Mouse (Mus musculus) heart, embryonic 10.5 days (tissue): ENCODE data around the gene Rsph14. TPM values are rescaled to one million over a fixed set of nuclear protein-coding genes. Genes with fewer than 3 reads are reported as not detected.

ENCODE experiments used
- DNase-seq: peaks from one replicate; pipeline ENCODE4 v3.0.0-alpha.2; 2017; ENCODE audit warnings: low spot score
- H3K27ac ChIP-seq: fragments of 300-500 bp; sonication (generic); 2 replicates; pipeline ENCODE4 v1.5.1; 2016; ENCODE audit warnings: mild to moderate bottlenecking
- H3K27me3 ChIP-seq: fragments of 300-500 bp; sonication (generic); 2 replicates; pipeline ENCODE4 v1.6.1; 2016; ENCODE audit warnings: mild to moderate bottlenecking; ENCODE audit not compliant: poor library complexity, insufficient read depth, severe bottlenecking
- H3K36me3 ChIP-seq: fragments of 300-500 bp; sonication (generic); 2 replicates; pipeline ENCODE4 v1.6.1; 2016; ENCODE audit warnings: mild to moderate bottlenecking, moderate library complexity
- H3K4me1 ChIP-seq: fragments of 300-500 bp; sonication (generic); 2 replicates; pipeline ENCODE4 v1.6.1; 2016; ENCODE audit warnings: mild to moderate bottlenecking
- H3K4me3 ChIP-seq: fragments of 300-500 bp; sonication (generic); 2 replicates; pipeline ENCODE4 v1.5.1; 2016; ENCODE audit warnings: mild to moderate bottlenecking, moderate library complexity
- H3K9me3 ChIP-seq: fragments of 300-500 bp; sonication (generic); 2 replicates; pipeline ENCODE4 v1.6.1; 2016; ENCODE audit warnings: mild to moderate bottlenecking, moderate library complexity
- WGBS: fragments of 180-500 bp; shearing (Covaris S2); methylation state at CpG from one replicate; pipeline ENCODE4 v1.1.7; 2016; 5-methylcytosine and 5-hydroxymethylcytosine counted together
- polyA plus RNA-seq: library from polyadenylated mRNA; unstranded; fragments of >200 nt; fragmentation: Nextera tagmentation; extraction: Ambion mirVana; gene quantifications from 2 replicates; pipeline ENCODE4 v1.2.1, GENCODE M21; 2016

Rsph14 gene
- polyA plus RNA-seq, 1 experiment from 2014 or later = not detected

DNA sequence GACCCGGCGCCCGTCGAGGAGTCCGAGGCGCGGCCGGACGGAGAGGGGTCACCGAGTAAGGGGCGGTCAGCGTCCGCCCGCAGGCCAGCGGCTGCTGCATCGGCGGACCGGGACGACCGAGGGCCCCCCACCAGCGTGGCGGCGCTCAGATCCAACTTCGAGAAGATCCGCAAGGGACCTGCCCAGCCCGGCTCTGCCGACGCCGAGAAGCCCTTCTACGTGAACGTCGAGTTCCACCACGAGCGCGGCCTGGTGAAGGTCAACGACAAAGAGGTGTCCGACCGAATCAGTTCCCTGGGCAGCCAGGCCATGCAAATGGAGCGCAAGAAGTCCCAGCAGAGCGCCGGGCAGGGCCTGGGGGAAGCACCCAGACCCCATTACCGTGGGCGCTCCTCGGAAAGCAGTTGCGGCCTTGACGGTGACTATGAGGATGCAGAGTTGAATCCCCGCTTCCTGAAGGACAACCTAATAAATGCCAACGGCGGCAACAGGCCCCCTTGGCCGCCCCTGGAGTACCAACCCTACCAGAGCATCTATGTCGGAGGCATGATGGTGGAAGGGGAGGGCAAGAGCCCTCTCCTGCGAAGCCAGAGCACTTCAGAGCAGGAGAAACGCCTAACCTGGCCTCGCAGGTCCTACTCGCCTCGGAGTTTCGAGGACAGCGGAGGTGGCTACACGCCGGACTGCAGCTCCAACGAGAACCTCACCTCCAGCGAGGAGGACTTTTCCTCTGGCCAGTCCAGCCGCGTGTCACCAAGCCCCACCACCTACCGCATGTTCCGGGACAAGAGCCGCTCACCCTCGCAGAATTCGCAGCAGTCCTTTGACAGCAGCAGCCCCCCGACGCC lies 29.2 kb upstream of the Rsph14 start:
- Histone ChIP-seq H3K27ac (peak overlapping the region; percentile 91), H3K4me1 (peaks cover 48% of the 10 kb centered on the region)
- WGBS = 2% methylated on average over 71 of the region's 71 CpGs

DNA sequence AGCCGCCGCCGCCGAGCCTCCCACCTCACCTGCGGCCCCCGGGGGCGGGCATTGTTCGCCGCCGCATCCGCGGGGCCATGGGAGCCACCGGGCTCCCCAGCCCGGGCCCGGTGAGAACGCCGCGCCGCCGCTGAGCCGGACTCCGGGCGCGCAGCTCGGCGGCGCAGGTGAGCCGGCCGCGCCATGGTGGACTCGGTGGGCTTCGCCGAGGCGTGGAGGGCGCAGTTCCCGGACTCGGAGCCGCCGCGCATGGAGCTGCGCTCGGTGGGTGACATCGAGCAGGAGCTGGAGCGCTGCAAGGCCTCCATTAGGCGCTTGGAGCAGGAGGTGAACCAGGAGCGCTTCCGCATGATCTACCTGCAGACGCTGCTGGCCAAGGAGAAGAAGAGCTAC lies 28.5 kb upstream of the Rsph14 start:
- Histone ChIP-seq H3K4me1 (peaks cover 54% of the 10 kb centered on the region), H3K9me3 (no peaks in the 10 kb centered on the region), H3K4me3 (peak overlapping the region; percentile 91), H3K36me3 (peaks cover 14% of the 10 kb centered on the region; the same call in 1 of the 2 replicates), H3K27ac (peak overlapping the region; percentile 91), H3K27me3 (peaks cover 41% of the 10 kb centered on the region)
- WGBS = under 1% methylated on average over 48 of the region's 48 CpGs
- DNase-seq = no peak

More for the DNA sequence above, 29.2 kb upstream of the Rsph14 start:
- Histone ChIP-seq H3K4me3 (peak overlapping the region; percentile 91), H3K9me3 (no peaks in the 10 kb centered on the region), H3K36me3 (peaks cover 15% of the 10 kb centered on the region; the same call in 1 of the 2 replicates), H3K27me3 (peaks cover 34% of the 10 kb centered on the region)
- DNase-seq = no peak

DNA sequence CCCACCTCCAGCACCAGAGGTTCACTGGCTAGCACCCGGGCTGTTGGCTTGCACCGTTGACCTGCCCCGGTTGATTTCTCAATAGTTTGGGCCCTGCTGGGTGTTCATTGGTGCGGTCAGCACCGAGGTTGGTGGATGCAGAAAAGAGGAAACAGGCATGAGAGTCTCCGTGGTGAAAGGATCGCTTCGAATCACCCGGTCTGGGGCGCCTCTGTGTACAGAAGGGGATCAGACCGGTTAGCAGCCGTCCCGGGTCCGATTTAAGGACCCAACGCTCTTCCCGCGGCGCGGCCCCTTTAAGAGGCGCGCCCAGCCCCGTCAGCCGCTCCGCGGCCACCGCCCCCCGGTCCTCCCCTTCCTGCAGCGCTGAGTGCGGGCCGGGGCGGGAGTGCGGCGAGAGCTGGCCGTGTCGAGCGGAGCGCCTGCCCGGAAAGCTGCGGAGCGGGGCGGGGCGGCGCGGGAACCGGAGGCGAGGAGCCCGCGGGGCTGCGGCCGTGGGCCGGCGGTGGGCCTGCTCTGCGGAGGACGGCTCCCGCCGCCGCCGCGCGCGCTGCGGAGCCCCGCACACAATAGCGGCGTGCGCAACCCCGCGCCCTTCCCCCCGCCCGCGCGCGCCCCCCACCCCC lies 27.9 kb upstream of the Rsph14 start, which contains the start of gene Bcr:
Gene Bcr, plus strand, starts transcription at position 376 of the 626 bp plus-strand sequence.
- peak within 1 kb of the TSS; percentile 91 for H3K4me3 ChIP-seq
- peaks cover 45% of the 10 kb centered on the region for H3K27me3 ChIP-seq
- WGBS = under 1% methylated on average over 66 of the region's 73 CpGs
- peak; percentile 87 for DNase-seq
- peak within 1 kb of the TSS; percentile 91 for H3K27ac ChIP-seq
- H3K4me1 ChIP-seq = peaks cover 54% of the 10 kb centered on the region
- no peaks in the 10 kb centered on the region for H3K9me3 ChIP-seq
- peaks cover 9% of the 10 kb centered on the region; the same call in 1 of the 2 replicates for H3K36me3 ChIP-seq

DNA sequence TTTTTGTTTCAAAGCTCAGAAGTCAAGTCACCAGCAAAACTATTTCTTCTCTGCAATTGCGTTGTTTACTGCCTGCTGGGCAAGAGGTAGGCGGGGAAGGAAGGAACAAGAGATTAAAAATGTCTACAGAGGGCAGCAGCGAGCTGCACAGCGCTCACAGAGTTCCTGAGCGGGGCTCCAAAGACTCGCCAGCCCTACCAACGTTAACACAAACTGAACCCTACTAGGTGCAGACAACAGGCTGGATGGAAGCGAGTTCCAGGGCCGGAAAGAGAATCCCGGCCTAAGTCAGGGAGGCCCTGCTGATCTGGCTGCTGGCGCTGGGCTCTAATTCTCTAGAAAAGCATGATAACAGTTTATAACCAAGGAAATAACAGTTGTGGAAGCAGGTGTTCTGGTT lies 27.0 kb upstream of the Rsph14 start:
- Histone ChIP-seq H3K27ac (0 out of 2 replicates have a peak overlapping the region, but pooled peaks have one; percentile 91), H3K9me3 (no peaks in the 10 kb centered on the region), H3K27me3 (peaks cover 45% of the 10 kb centered on the region), H3K4me1 (peaks cover 58% of the 10 kb centered on the region), H3K36me3 (peaks cover 1% of the 10 kb centered on the region; the same call in 1 of the 2 replicates), H3K4me3 (peak overlapping the region; percentile 91; the same call in 1 of the 2 replicates)
- no peak for DNase-seq
- WGBS = under 1% methylated on average over 11 of the region's 11 CpGs

DNA sequence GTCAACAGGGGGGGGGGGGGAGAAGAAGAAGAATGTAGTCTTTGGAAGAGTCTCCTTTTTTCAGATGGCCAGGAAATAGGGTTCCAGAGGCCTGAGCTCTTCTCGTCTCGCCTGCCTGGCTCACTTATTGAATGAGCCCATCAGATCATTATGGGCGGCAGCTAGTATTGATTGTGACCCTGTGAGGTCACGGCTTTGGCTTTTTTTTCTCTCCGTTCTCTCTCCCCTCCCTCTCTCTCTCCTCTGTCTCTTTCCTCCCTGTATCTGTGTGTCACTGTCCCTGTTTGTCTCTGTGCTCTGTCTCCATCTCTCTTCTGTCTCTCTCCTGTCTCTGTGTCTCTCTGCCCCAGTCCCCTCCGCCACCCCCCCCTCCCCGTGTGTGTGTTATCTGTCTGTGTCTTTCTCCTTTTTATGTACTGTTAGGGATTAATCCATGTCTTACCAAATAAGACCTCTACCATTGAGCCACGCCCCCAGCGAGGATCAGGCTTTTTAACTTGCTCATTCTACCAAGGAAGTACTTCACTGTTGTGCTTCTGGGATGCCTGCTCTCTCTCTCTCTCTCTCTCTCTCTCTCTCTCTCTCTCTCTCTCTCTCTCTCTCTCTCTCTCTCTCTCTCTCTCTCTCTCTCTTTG lies 26.5 kb upstream of the Rsph14 start:
- Histone ChIP-seq H3K4me3 (0 out of 2 replicates have a peak overlapping the region, but pooled peaks have one; percentile 12), H3K36me3 (no peaks in the 10 kb centered on the region), H3K9me3 (no peaks in the 10 kb centered on the region), H3K27ac (0 out of 2 replicates have a peak overlapping the region, but pooled peaks have one; percentile 18), H3K4me1 (peaks cover 60% of the 10 kb centered on the region), H3K27me3 (peaks cover 45% of the 10 kb centered on the region)
- WGBS = 47% methylated on average over 9 of the region's 9 CpGs
- DNase-seq = no peak

DNA sequence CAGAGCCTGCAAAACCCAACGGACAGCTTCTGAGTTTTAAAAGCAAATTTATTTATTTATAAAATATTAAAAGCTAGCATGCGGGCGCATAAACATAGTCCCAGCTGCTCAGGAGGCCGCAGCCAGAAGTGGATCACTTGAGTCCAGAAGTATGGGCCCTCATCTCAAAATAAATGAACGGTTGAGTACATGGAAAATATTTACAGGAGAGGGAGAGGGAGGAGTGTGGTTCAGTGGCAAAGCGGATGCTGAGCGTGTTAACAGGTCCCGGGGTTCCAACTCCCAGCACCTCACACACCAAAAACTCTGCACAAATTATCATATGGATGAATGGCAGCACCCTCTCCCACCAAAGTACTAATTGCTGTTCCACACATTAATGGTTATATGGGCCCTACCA lies 25.9 kb upstream of the Rsph14 start:
- H3K9me3 ChIP-seq = no peaks in the 10 kb centered on the region
- no peak for DNase-seq
- WGBS = 82% methylated on average over 8 of the region's 8 CpGs
- H3K27me3 ChIP-seq = peaks cover 44% of the 10 kb centered on the region
- H3K27ac ChIP-seq = no peak overlapping the region
- H3K36me3 ChIP-seq = no peaks in the 10 kb centered on the region
- H3K4me3 ChIP-seq = no peak overlapping the region
- peaks cover 58% of the 10 kb centered on the region for H3K4me1 ChIP-seq

DNA sequence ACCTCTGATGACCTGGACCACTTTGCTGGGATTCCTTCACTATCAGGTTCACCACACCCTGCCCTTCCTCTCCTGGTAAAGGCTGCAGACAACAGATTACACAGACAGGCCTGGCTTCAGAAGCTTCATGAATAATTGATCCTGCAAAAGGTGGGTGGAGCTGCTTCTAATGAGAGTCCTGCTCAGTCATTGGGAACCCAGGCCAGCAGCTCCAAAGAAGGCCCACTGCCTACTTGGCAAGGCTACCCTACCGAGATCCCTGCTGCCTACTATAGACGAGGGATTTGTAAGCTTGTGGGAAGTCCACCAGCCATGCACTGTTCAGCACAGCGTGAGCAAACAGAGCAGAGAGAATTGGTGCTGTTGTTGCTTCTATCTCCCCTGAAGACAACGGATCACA lies 23.9 kb upstream of the Rsph14 start:
- no peaks in the 10 kb centered on the region for H3K36me3 ChIP-seq
- H3K27ac ChIP-seq = no peak overlapping the region
- no peak overlapping the region for H3K4me3 ChIP-seq
- peaks cover 35% of the 10 kb centered on the region for H3K27me3 ChIP-seq
- no peak for DNase-seq
- H3K9me3 ChIP-seq = no peaks in the 10 kb centered on the region
- 24% methylated on average over 4 of the region's 4 CpGs for WGBS
- H3K4me1 ChIP-seq = peaks cover 45% of the 10 kb centered on the region

DNA sequence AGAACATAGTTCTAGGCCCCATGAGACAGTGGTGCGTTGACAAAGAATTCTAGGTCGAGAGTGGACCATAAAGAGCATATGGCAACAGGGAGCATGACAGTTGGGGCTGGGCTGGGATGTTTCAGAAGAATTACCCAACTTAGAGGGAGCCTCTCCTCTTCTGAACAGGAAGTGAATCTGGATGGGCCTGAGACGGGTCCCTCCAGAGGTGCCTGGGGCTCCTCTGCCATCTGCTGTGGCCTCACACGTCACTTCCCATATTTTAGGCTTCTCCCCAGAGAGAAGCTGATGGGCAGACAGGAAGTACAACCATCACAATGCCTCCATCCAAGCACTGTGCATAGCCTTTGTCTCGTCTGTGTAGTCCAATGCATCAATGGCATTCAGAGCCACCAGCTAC lies 23.3 kb upstream of the Rsph14 start:
- 78% methylated on average over 5 of the region's 5 CpGs for WGBS
- H3K27me3 ChIP-seq = peaks cover 40% of the 10 kb centered on the region
- H3K4me3 ChIP-seq = no peak overlapping the region
- no peaks in the 10 kb centered on the region for H3K9me3 ChIP-seq
- DNase-seq = no peak
- no peak overlapping the region for H3K27ac ChIP-seq
- H3K4me1 ChIP-seq = peaks cover 40% of the 10 kb centered on the region
- no peaks in the 10 kb centered on the region for H3K36me3 ChIP-seq

DNA sequence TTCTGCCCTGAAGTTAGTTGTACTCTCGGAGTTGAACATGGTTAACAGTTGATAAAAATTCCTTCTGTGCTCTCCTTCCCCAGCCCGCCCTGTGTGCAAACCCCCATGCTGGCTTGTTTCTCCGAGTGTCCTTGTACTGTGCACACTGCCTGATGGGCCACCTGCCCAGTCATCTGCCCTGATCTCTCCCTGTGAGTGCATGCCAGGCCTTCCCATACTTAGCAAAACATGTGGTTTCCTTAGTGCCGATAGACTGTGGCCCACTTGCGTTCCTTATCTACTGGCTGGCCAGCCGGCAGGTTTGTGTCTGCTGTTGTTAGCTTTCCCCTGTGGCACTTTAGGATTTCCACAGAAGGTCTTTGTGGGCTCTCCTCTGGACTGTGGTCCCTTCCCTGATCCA lies 21.7 kb upstream of the Rsph14 start:
- Histone ChIP-seq H3K4me1 (peaks cover 32% of the 10 kb centered on the region), H3K27me3 (peaks cover 47% of the 10 kb centered on the region), H3K4me3 (no peak overlapping the region), H3K36me3 (no peaks in the 10 kb centered on the region), H3K27ac (no peak overlapping the region), H3K9me3 (no peaks in the 10 kb centered on the region)
- DNase-seq = no peak
- 24% methylated on average over 6 of the region's 6 CpGs for WGBS

DNA sequence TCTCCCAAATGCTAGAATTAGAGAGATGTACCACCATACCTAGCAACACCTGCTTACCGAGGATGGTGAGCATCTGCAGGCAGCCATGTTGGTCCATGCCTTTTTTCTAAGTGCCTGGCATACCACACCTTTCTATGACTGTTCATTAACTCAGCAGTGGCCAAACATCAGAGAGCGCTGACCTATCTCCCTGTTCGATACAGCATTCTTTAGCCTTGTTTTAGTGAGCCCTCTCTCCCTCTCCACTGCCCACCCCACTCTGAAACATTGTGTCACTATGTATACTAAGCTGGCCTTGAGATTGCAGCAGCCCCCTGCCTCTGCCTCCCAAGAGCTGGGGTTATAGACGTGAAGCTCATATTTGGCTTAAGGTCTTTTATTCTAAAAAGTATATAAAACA lies 21.3 kb upstream of the Rsph14 start:
- no peaks in the 10 kb centered on the region for H3K9me3 ChIP-seq
- no peaks in the 10 kb centered on the region for H3K36me3 ChIP-seq
- H3K27me3 ChIP-seq = peaks cover 50% of the 10 kb centered on the region
- H3K27ac ChIP-seq = no peak overlapping the region
- WGBS = 77% methylated on average over 4 of the region's 4 CpGs
- peaks cover 32% of the 10 kb centered on the region for H3K4me1 ChIP-seq
- no peak for DNase-seq
- no peak overlapping the region for H3K4me3 ChIP-seq

DNA sequence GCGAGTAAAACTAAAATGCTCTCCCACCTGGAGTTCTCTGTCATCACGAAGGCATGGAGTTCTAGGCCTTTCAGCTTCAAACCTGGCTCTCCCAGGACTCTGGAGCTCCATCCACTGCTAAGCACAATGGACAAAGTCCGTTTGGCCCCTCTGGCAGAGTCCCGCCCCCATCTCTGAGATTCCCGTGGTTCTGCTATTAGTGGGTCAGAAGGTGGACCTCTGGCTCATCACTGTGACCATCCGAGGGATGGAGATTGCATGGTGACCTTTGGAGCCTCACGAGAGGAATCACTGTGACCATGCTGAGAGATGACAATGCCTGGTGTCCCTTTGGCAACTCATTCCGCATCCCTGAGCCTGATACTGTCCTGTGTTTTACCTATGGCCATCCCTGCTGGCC lies 20.5 kb upstream of the Rsph14 start:
- no peaks in the 10 kb centered on the region for H3K9me3 ChIP-seq
- H3K36me3 ChIP-seq = no peaks in the 10 kb centered on the region
- WGBS = 82% methylated on average over 8 of the region's 8 CpGs
- no peak overlapping the region for H3K4me3 ChIP-seq
- H3K4me1 ChIP-seq = peaks cover 32% of the 10 kb centered on the region
- DNase-seq = no peak
- H3K27ac ChIP-seq = no peak overlapping the region
- peaks cover 48% of the 10 kb centered on the region for H3K27me3 ChIP-seq

DNA sequence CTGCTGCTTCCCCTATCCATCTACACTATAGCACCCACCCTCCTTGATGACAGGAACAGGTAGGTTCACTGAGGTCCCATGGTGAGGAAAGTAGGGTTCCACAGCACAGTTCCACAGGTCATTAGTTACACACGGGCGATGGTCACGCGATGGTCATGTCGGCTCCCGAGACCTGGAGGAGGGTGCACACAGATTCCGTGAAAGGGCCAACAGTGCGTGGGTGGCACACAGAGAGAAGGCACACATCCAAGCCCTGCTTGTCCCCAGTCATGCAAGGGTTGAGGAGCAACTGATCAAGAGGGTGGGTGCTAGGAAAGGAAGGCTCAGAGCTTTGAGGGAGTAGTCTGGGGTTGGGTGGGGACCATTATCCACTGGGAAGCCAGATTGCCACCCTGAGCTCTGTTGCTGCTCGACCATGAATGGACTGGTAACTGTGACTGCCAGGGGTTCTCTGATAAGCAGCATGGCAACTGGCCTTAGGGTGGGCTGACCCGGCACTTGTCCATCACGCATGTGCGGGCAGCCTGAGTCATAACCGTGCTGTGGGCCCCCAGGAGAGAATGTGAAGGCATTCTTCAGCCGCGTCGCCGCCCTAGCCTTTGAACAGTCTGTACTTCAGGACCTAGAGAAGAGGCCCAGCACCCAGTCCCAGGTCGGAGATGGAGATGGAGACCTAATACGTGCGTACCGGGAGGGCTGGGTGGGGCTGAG lies 19.1 kb upstream of the Rsph14 start:
- Histone ChIP-seq H3K27me3 (peaks cover 35% of the 10 kb centered on the region), H3K9me3 (no peaks in the 10 kb centered on the region), H3K4me1 (peaks cover 32% of the 10 kb centered on the region), H3K27ac (no peak overlapping the region), H3K4me3 (no peak overlapping the region), H3K36me3 (no peaks in the 10 kb centered on the region)
- DNase-seq = no peak
- 92% methylated on average over 21 of the region's 21 CpGs for WGBS
